Mouse (Mus musculus) adrenal gland, adult 2 months (tissue): ENCODE measurements around the gene Tmem102. TPM values are rescaled to one million over a fixed set of nuclear protein-coding genes. Genes with fewer than 3 reads are reported as not detected.

Experiments
- DNase-seq: peaks from one replicate; pipeline ENCODE4 v3.0.0; 2021
- polyA plus RNA-seq: library from polyadenylated mRNA; depleted of rRNA; stranded (reverse); fragments of >200 nt; gene quantifications from 2 replicates; pipeline ENCODE4 v1.2.3, GENCODE M21; 2012; rRNA removed
- total RNA-seq, 2 experiments: library from RNA; stranded (reverse); gene quantifications; 2 replicates each; pipeline ENCODE4 v1.2.3; 2021

Tmem102 gene
- total and polyA plus RNA-seq, 3 experiments = 0.23 to 1.1 (median 0.81) TPM

DNA sequence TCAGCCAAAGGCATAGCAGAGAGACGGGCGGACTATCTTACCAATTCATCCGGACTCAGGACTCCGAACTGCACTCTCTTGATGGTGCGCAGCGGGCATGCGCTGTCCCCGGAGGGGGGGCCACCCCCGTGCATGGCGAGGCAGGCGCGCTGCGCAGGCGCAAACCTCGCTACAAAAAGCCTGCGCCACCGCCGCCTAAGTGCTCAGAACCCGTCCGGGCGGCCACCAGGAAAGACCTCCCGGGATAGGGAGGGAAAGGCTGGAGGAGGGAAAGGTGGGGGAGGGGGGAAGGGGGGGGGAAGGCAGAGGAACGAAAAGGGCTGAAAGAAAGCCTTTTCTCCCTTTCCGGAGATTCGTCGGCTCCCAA, 47.4 kb downstream of the Tmem102 start:
- peak; percentile 99 for DNase-seq

- DNase-seq = no peak
Observed at GRCm38 (mm10) chr11:69757303-69758089, 47.9 kb downstream of the Tmem102 start.

- no peak for DNase-seq
Observed at GRCm38 (mm10) chr11:69754701-69755100, 50.7 kb downstream of the Tmem102 start.

DNA sequence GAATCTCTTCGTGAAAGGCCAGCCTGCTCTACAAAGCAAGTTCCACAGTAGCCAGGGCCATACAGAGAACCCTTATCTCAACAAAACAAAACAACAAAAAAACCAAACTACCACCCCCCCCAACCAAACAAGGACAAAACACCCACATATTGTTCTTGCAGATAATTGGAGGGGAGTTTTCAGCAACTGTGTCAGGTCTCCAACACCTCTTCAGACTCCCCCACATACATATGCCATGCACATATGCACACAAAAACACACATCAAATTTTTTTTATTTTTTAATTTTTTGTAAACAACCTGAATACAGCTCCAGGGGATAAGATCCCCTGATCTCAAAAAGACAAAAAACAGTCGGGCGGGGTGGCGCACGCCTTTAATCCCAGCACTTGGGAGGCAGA, 51.2 kb downstream of the Tmem102 start:
- no peak for DNase-seq

Other genes with a start within 250 kb of the Tmem102 start
Only the 30 nearest of the 45 such genes appear.
- not detected for gene Sox15, start 150.3 kb downstream of the Tmem102 start, total RNA-seq
- gene Sox15, start 150.3 kb downstream of the Tmem102 start, polyA plus RNA-seq = 0.24 TPM in 1 of 2 replicates, not detected in the other
- gene Mpdu1, start 143.0 kb downstream of the Tmem102 start, total RNA-seq = 100 to 1,000 TPM; 109 to 127 TPM
- 179 and 196 TPM in 2 replicates for gene Mpdu1, start 143.0 kb downstream of the Tmem102 start, polyA plus RNA-seq
- 10 to 100 TPM; 16.8 to 53.0 TPM for gene Cd68, start 139.5 kb downstream of the Tmem102 start, total RNA-seq
- 24.5 and 36.9 TPM in 2 replicates for gene Cd68, start 139.5 kb downstream of the Tmem102 start, polyA plus RNA-seq
- gene Eif4a1, start 133.2 kb downstream of the Tmem102 start, total RNA-seq = 100 to 1,000 TPM; 509 to 543 TPM
- gene Eif4a1, start 133.2 kb downstream of the Tmem102 start, polyA plus RNA-seq = 85.0 and 144 TPM in 2 replicates
- 10 to 100 TPM; 65.5 to 75.5 TPM for gene Senp3, start 123.5 kb downstream of the Tmem102 start, total RNA-seq
- 34.3 and 37.5 TPM in 2 replicates for gene Senp3, start 123.5 kb downstream of the Tmem102 start, polyA plus RNA-seq
- gene Tnfsf13, start 119.8 kb downstream of the Tmem102 start, total RNA-seq = 1 to 10 TPM; 1.6 to 2.4 TPM
- 2.2 and 2.4 TPM in 2 replicates for gene Tnfsf13, start 119.8 kb downstream of the Tmem102 start, polyA plus RNA-seq
- 10 to 100 TPM; 19.8 to 37.1 TPM for gene Tnfsf12, start 109.8 kb downstream of the Tmem102 start, total RNA-seq
- 44.7 and 57.4 TPM in 2 replicates for gene Tnfsf12, start 109.8 kb downstream of the Tmem102 start, polyA plus RNA-seq
- gene Tnfsfm13, start 109.5 kb downstream of the Tmem102 start, total RNA-seq = 1 to 10 TPM; 3.1 to 7.0 TPM
- 12.7 and 18.9 TPM in 2 replicates for gene Tnfsfm13, start 109.5 kb downstream of the Tmem102 start, polyA plus RNA-seq
- gene Polr2a, start 47.0 kb downstream of the Tmem102 start, total RNA-seq = 10 to 100 TPM; 71.4 to 77.9 TPM
- gene Polr2a, start 47.0 kb downstream of the Tmem102 start, polyA plus RNA-seq = 20.6 and 38.3 TPM in 2 replicates
- not detected for gene Slc35g3, start 43.7 kb downstream of the Tmem102 start, total RNA-seq
- not detected in 2 replicates for gene Slc35g3, start 43.7 kb downstream of the Tmem102 start, polyA plus RNA-seq
- gene Zbtb4, start 39.7 kb downstream of the Tmem102 start, total RNA-seq = 10 to 100 TPM; 47.3 to 74.8 TPM
- 66.0 and 73.6 TPM in 2 replicates for gene Zbtb4, start 39.7 kb downstream of the Tmem102 start, polyA plus RNA-seq
- 1 to 10 TPM; 1.7 to 3.1 TPM for gene Chrnb1, start 9.7 kb downstream of the Tmem102 start, total RNA-seq
- gene Chrnb1, start 9.7 kb downstream of the Tmem102 start, polyA plus RNA-seq = 2.7 and 3.0 TPM in 2 replicates
- 10 to 100 TPM in 1 of 2 experiments, 1 to 10 TPM in 1; 4.6 to 12.8 TPM for gene Fgf11, start 3.8 kb downstream of the Tmem102 start, total RNA-seq
- 6.0 and 13.4 TPM in 2 replicates for gene Fgf11, start 3.8 kb downstream of the Tmem102 start, polyA plus RNA-seq
- not detected for gene Gm39566, start 9.7 kb upstream of the Tmem102 start, total RNA-seq
- not detected in 2 replicates for gene Gm39566, start 9.7 kb upstream of the Tmem102 start, polyA plus RNA-seq
- not detected for gene Spem2, start 12.8 kb upstream of the Tmem102 start, total RNA-seq
- 0.09 TPM in 1 of 2 replicates, not detected in the other for gene Spem2, start 12.8 kb upstream of the Tmem102 start, polyA plus RNA-seq
- gene Spem1, start 16.6 kb upstream of the Tmem102 start, total RNA-seq = not detected
- not detected in 2 replicates for gene Spem1, start 16.6 kb upstream of the Tmem102 start, polyA plus RNA-seq
- 10 to 100 TPM; 14.6 to 21.8 TPM for gene Nlgn2, start 32.2 kb upstream of the Tmem102 start, total RNA-seq
- 55.0 and 58.6 TPM in 2 replicates for gene Nlgn2, start 32.2 kb upstream of the Tmem102 start, polyA plus RNA-seq
- gene Tmem256, start 32.9 kb upstream of the Tmem102 start, total RNA-seq = 100 to 1,000 TPM; 139 to 173 TPM
- 116 and 160 TPM in 2 replicates for gene Tmem256, start 32.9 kb upstream of the Tmem102 start, polyA plus RNA-seq
- 10 to 100 TPM; 50.8 to 53.5 TPM for gene Plscr3, start 40.8 kb upstream of the Tmem102 start, total RNA-seq
- gene Plscr3, start 40.8 kb upstream of the Tmem102 start, polyA plus RNA-seq = 224 and 230 TPM in 2 replicates
- under 1 TPM in 1 of 2 experiments, not detected in 1; 0.38 TPM for gene Tnk1, start 53.1 kb upstream of the Tmem102 start, total RNA-seq
- 0.17 and 0.91 TPM in 2 replicates for gene Tnk1, start 53.1 kb upstream of the Tmem102 start, polyA plus RNA-seq
- not detected for gene Tmem95, start 72.4 kb upstream of the Tmem102 start, total RNA-seq
- gene Tmem95, start 72.4 kb upstream of the Tmem102 start, polyA plus RNA-seq = not detected in 2 replicates
- gene Kctd11, start 75.8 kb upstream of the Tmem102 start, total RNA-seq = 1 to 10 TPM; 3.2 to 5.7 TPM
- 4.1 and 4.9 TPM in 2 replicates for gene Kctd11, start 75.8 kb upstream of the Tmem102 start, polyA plus RNA-seq
- gene Acap1, start 89.9 kb upstream of the Tmem102 start, total RNA-seq = under 1 TPM; 0.46 to 0.69 TPM
- gene Acap1, start 89.9 kb upstream of the Tmem102 start, polyA plus RNA-seq = 0.71 and 1.0 TPM in 2 replicates
- gene 2810408A11Rik, start 95.4 kb upstream of the Tmem102 start, total RNA-seq = under 1 TPM; 0.66 to 0.86 TPM
- 0.18 and 0.74 TPM in 2 replicates for gene 2810408A11Rik, start 95.4 kb upstream of the Tmem102 start, polyA plus RNA-seq
- gene Neurl4, start 95.4 kb upstream of the Tmem102 start, total RNA-seq = 10 to 100 TPM; 40.6 to 44.2 TPM
- 38.6 and 47.6 TPM in 2 replicates for gene Neurl4, start 95.4 kb upstream of the Tmem102 start, polyA plus RNA-seq
- gene Gps2, start 108.3 kb upstream of the Tmem102 start, total RNA-seq = 10 to 100 TPM; 44.7 to 61.8 TPM
- gene Gps2, start 108.3 kb upstream of the Tmem102 start, polyA plus RNA-seq = 130 and 148 TPM in 2 replicates
- 100 to 1,000 TPM; 572 to 622 TPM for gene Eif5a, start 116.3 kb upstream of the Tmem102 start, total RNA-seq
- 180 and 225 TPM in 2 replicates for gene Eif5a, start 116.3 kb upstream of the Tmem102 start, polyA plus RNA-seq
- 10 to 100 TPM; 12.9 to 20.0 TPM for gene Ybx2, start 130.2 kb upstream of the Tmem102 start, total RNA-seq
- gene Ybx2, start 130.2 kb upstream of the Tmem102 start, polyA plus RNA-seq = 21.8 and 41.4 TPM in 2 replicates
- gene Slc2a4, start 142.6 kb upstream of the Tmem102 start, total RNA-seq = 100 to 1,000 TPM in 1 of 2 experiments, 10 to 100 TPM in 1; 84.2 to 119 TPM
- 138 and 142 TPM in 2 replicates for gene Slc2a4, start 142.6 kb upstream of the Tmem102 start, polyA plus RNA-seq
- under 1 TPM in 1 of 2 experiments, not detected in 1; 0.78 TPM for gene Cldn7, start 159.2 kb upstream of the Tmem102 start, total RNA-seq
- gene Cldn7, start 159.2 kb upstream of the Tmem102 start, polyA plus RNA-seq = 0.11 and 0.32 TPM in 2 replicates